Mouse (Mus musculus) ES-E14 (cell line): ENCODE measurements around the gene Plekhm2. TPM values are rescaled to one million over a fixed set of nuclear protein-coding genes. Genes with fewer than 3 reads are reported as not detected.

ENCODE experiments used
- DNase-seq: peaks from one replicate; pipeline ENCODE4 v3.0.0-alpha.2; 2013; ENCODE audit warnings: low read depth, low spot score
- H3K27ac ChIP-seq: 2 replicates; pipeline ENCODE4 v1.5.1; 2012; ENCODE audit warnings: low read depth, mild to moderate bottlenecking, low read length, moderate library complexity, mixed read lengths; ENCODE audit not compliant: poor library complexity, insufficient read depth, severe bottlenecking
- H3K36me3 ChIP-seq: 2 replicates; pipeline ENCODE4 v1.6.1; 2012; ENCODE audit warnings: mild to moderate bottlenecking, low read length, moderate library complexity, mixed read lengths; ENCODE audit not compliant: control insufficient read depth, poor library complexity, insufficient read depth, severe bottlenecking
- H3K4me1 ChIP-seq, 2 experiments: fragments of 150-350 bp in 1 of 2; sonication (generic) in 1 of 2; 2 replicates each; pipeline ENCODE4 v1.6.1; 2012; ENCODE audit warnings: low read length in 2 of 2, mild to moderate bottlenecking in 1 of 2, mixed read lengths in 1 of 2; ENCODE audit not compliant: control insufficient read depth in 2 of 2, insufficient read depth in 2 of 2, poor library complexity in 1 of 2
- H3K4me3 ChIP-seq, 2 experiments: fragments of 150-350 bp in 1 of 2; sonication (generic) in 1 of 2; 2 replicates each; pipeline ENCODE4 v1.5.1; 2012; ENCODE audit warnings: low read length in 2 of 2, low read depth in 1 of 2, mild to moderate bottlenecking in 1 of 2, mixed read lengths in 1 of 2; ENCODE audit not compliant: insufficient read depth in 1 of 2, poor library complexity in 1 of 2, severe bottlenecking in 1 of 2
- H3K9ac ChIP-seq: 2 replicates; pipeline ENCODE4 v1.6.1; 2012; ENCODE audit warnings: low read depth, mild to moderate bottlenecking, low read length, mixed read lengths; ENCODE audit not compliant: poor library complexity, insufficient read depth, severe bottlenecking
- H3K9me3 ChIP-seq: fragments of 150-350 bp; sonication (generic); 2 replicates; pipeline ENCODE4 v1.6.1; 2012; ENCODE audit warnings: low read depth, mild to moderate bottlenecking, low read length; ENCODE audit not compliant: control insufficient read depth, insufficient read depth
- CHD2 ChIP-seq: IDR thresholded peaks from 2 replicates; pipeline ENCODE4 v1.6.1; 2014; ENCODE audit warnings: mild to moderate bottlenecking, low read depth, low read length, inconsistent platforms
- HCFC1 ChIP-seq: IDR thresholded peaks from 2 replicates; pipeline ENCODE4 v1.6.1; 2012; ENCODE audit warnings: low read length, inconsistent platforms, borderline replicate concordance; ENCODE audit not compliant: insufficient read depth
- MAFK ChIP-seq: IDR thresholded peaks from 2 replicates; pipeline ENCODE4 v1.6.1; 2014; ENCODE audit warnings: mild to moderate bottlenecking, low read depth, low read length, inconsistent platforms; ENCODE audit not compliant: insufficient read depth
- ZC3H11A ChIP-seq: IDR thresholded peaks from 2 replicates; pipeline ENCODE4 v1.6.1; 2012; ENCODE audit warnings: low read depth, mild to moderate bottlenecking, inconsistent platforms, low read length, borderline replicate concordance
- ZNF384 ChIP-seq: IDR thresholded peaks from 2 replicates; pipeline ENCODE4 v1.6.1; 2012; ENCODE audit warnings: low read depth, low read length, inconsistent platforms
- in situ Hi-C, 2 experiments: fragments of 600-800 bp; cut with MboI; formaldehyde crosslinking; loops; one replicate each; pipeline ENCODE4 v1.15.1; 2025; ENCODE audit warnings: low sequenced_read_pairs in 2 of 2, inconsistent platforms in 1 of 2; ENCODE audit not compliant: unreplicated experiment in 2 of 2
- total RNA-seq: library from RNA; depleted of rRNA; stranded (reverse); fragments of 300-350 nt; gene quantifications from 2 replicates; pipeline ENCODE4 v1.2.3, GENCODE M21; 2012

Gene Plekhm2
- total RNA-seq, 1 experiment: 6.2 TPM

- H3K27ac ChIP-seq: no peak overlapping the region
- H3K9ac ChIP-seq: no peak overlapping the region
- no peaks in the 10 kb centered on the region for H3K9me3 ChIP-seq
- DNase-seq: no peak
- no peak overlapping the region for H3K4me3 ChIP-seq
- no peak for TF ChIP-seq MAFK
- TF ChIP-seq HCFC1: no peak
- no peak for TF ChIP-seq CHD2
- TF ChIP-seq ZNF384: no peak
- no peak for TF ChIP-seq ZC3H11A
- in situ Hi-C loops: no loop called here
- no peaks in the 10 kb centered on the region for H3K36me3 ChIP-seq
- H3K4me1 ChIP-seq: peaks cover 3 to 18% of the 10 kb centered on the region in 2 experiments; a peak in 3 of 4 replicates
Measured at GRCm38 (mm10) chr4:141659739-141660138, 5.0 kb downstream of the Plekhm2 start.

- no peaks in the 10 kb centered on the region for H3K36me3 ChIP-seq
- H3K9ac ChIP-seq: no peak overlapping the region
- H3K27ac ChIP-seq: no peak overlapping the region
- H3K9me3 ChIP-seq: no peaks in the 10 kb centered on the region
- no peak for DNase-seq
- in situ Hi-C loops: no loop called here
- peaks cover 0 to 11% of the 10 kb centered on the region in 2 experiments; a peak in 1 of 4 replicates for H3K4me1 ChIP-seq
- TF ChIP-seq ZNF384 (no peak), HCFC1 (no peak), CHD2 (no peak), ZC3H11A (no peak), MAFK (no peak)
- no peak overlapping the region for H3K4me3 ChIP-seq
Measured at GRCm38 (mm10) chr4:141658846-141659484, 5.7 kb downstream of the Plekhm2 start.

GRCm38 (mm10) chr4:141656932-141657331 lies 7.8 kb downstream of the Plekhm2 start:
- no peak for DNase-seq

GRCm38 (mm10) chr4:141655908-141656608 lies 8.6 kb downstream of the Plekhm2 start:
- no peak overlapping the region for H3K4me3 ChIP-seq
- no peaks in the 10 kb centered on the region for H3K9me3 ChIP-seq
- in situ Hi-C loops: no loop called here
- no peaks in the 10 kb centered on the region for H3K36me3 ChIP-seq
- peaks cover 0 to 5% of the 10 kb centered on the region in 2 experiments; a peak in 1 of 4 replicates for H3K4me1 ChIP-seq
- no peak for DNase-seq
- TF ChIP-seq CHD2 (no peak), HCFC1 (no peak), MAFK (no peak), ZNF384 (no peak), ZC3H11A (no peak)
- no peak overlapping the region for H3K27ac ChIP-seq
- no peak overlapping the region for H3K9ac ChIP-seq

More at GRCm38 (mm10) chr4:141656932-141657331, 7.8 kb downstream of the Plekhm2 start:
- no peak overlapping the region for H3K4me3 ChIP-seq
- H3K36me3 ChIP-seq: no peaks in the 10 kb centered on the region
- no peak for TF ChIP-seq HCFC1
- no peak for TF ChIP-seq ZNF384
- no peak for TF ChIP-seq ZC3H11A
- no peak for TF ChIP-seq CHD2
- TF ChIP-seq MAFK: no peak
- peaks cover 0 to 7% of the 10 kb centered on the region in 2 experiments; a peak in 1 of 4 replicates for H3K4me1 ChIP-seq
- no peaks in the 10 kb centered on the region for H3K9me3 ChIP-seq
- in situ Hi-C loops: no loop called here
- no peak overlapping the region for H3K27ac ChIP-seq
- H3K9ac ChIP-seq: no peak overlapping the region
